17 mouse cellular contexts compared by ENCODE assay signal in the genomic region with DNA sequence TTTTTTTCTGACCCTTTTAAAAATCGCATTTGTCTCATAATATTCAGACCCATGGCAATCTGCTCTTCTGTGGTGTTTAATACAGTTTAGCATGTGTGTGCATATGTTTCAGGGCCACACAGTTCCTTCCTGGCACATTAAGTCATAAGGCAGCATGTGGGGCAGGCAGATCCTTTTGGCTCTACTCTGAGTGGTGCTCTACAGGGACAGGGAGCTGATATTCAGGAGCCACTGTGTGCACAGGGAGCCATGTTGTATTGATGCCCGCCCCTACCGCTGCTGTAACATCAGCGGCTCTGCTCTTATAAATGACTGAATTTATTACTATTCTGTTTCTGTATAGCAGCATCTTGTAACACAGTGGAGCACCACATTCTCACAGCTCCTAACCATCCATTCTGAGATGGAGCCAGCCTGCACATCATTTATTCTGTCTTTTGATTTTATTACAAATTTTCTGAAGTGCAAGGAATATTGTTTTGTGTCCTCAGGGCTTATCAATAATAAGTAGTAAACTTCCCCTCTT.
DNase-seq lines count a peak whose midpoint lies in the region; ATAC-seq and TF ChIP-seq lines count a peak whose summit lies in the region.
"Had no signal": no experiment of that assay in that cellular context is flagged by ENCODE, and none has a peak within 500 bp of the region (broad histone marks: within the 10 kb centered on the region; RNA-seq: fewer than 3 reads in every experiment).

No protein-coding gene starts in this region.

- ATAC-seq in forebrain, embryonic 13.5 days = peak; percentile 50; the same call in 1 of the 2 replicates
- ATAC-seq in forebrain, postnatal 0 days = no peak
- 0 out of 2 replicates have a peak, but pooled peaks have one; percentile 55 for ATAC-seq in midbrain, embryonic 13.5 days
- no peak for ATAC-seq in midbrain, embryonic 11.5 days (ENCODE audit: low FRiP score)
- ATAC-seq in neural tube, embryonic 15.5 days (ENCODE audit: low FRiP score) = peak; percentile 53; the same call in 1 of the 2 replicates
- ATAC-seq: intestine, embryonic 16.5 days had no signal

- no peak overlapping the region for H3K4me2 ChIP-seq in forebrain, embryonic 13.5 days
- H3K4me2 ChIP-seq in forebrain, postnatal 0 days (ENCODE audit: low read depth) = no peak overlapping the region
- no peak overlapping the region for H3K4me2 ChIP-seq in midbrain, embryonic 13.5 days (replicated peaks)
- H3K4me2 ChIP-seq in midbrain, embryonic 11.5 days = no peak overlapping the region
- no peak overlapping the region for H3K4me2 ChIP-seq in neural tube, embryonic 15.5 days
- H3K4me2 ChIP-seq: embryonic facial prominence, embryonic 13.5 days; liver, embryonic 11.5 days; midbrain, embryonic 12.5 days had no signal

- H3K4me3 ChIP-seq in forebrain, embryonic 13.5 days = no peak overlapping the region
- H3K4me3 ChIP-seq in forebrain, postnatal 0 days (ENCODE audit: low read depth, low read length) = no peak overlapping the region
- no peak overlapping the region for H3K4me3 ChIP-seq in midbrain, embryonic 13.5 days (replicated peaks)
- no peak overlapping the region for H3K4me3 ChIP-seq in midbrain, embryonic 11.5 days (ENCODE audit: low read depth, low read length)
- H3K4me3 ChIP-seq in neural tube, embryonic 15.5 days (replicated peaks) = no peak overlapping the region
- H3K4me3 ChIP-seq: embryonic facial prominence, embryonic 13.5 days; limb, embryonic 10.5 days; midbrain, embryonic 12.5 days had no signal

- H3K27ac ChIP-seq in forebrain, embryonic 13.5 days = no peak overlapping the region
- H3K27ac ChIP-seq in forebrain, postnatal 0 days (ENCODE audit: low read depth, low read length) = no peak overlapping the region
- no peak overlapping the region for H3K27ac ChIP-seq in midbrain, embryonic 13.5 days
- H3K27ac ChIP-seq in midbrain, embryonic 11.5 days (ENCODE audit: low read depth, low read length) = no peak overlapping the region
- peak overlapping the region; percentile 41; the same call in 1 of the 2 replicates for H3K27ac ChIP-seq in neural tube, embryonic 15.5 days (replicated peaks)
- H3K27ac ChIP-seq: embryonic facial prominence, embryonic 13.5 days; limb, embryonic 10.5 days; midbrain, embryonic 12.5 days had no signal

- no peaks in the 10 kb centered on the region for H3K36me3 ChIP-seq in forebrain, embryonic 13.5 days (ENCODE audit: poor library complexity, severe bottlenecking)
- no peaks in the 10 kb centered on the region for H3K36me3 ChIP-seq in forebrain, postnatal 0 days (ENCODE audit: insufficient read depth)
- no peaks in the 10 kb centered on the region for H3K36me3 ChIP-seq in midbrain, embryonic 13.5 days
- H3K36me3 ChIP-seq in midbrain, embryonic 11.5 days (ENCODE audit: control insufficient read depth, insufficient read depth, low read length) = no peaks in the 10 kb centered on the region
- no peaks in the 10 kb centered on the region for H3K36me3 ChIP-seq in neural tube, embryonic 15.5 days
- H3K36me3 ChIP-seq: embryonic facial prominence, embryonic 13.5 days; limb, embryonic 10.5 days; midbrain, embryonic 12.5 days had no signal

- H3K9me3 ChIP-seq in forebrain, embryonic 13.5 days (replicated peaks) = no peaks in the 10 kb centered on the region
- H3K9me3 ChIP-seq in forebrain, postnatal 0 days (ENCODE audit: low read length) = no peaks in the 10 kb centered on the region
- H3K9me3 ChIP-seq in midbrain, embryonic 13.5 days = no peaks in the 10 kb centered on the region
- H3K9me3 ChIP-seq in midbrain, embryonic 11.5 days (ENCODE audit: control insufficient read depth, low read length) = no peaks in the 10 kb centered on the region
- no peaks in the 10 kb centered on the region for H3K9me3 ChIP-seq in neural tube, embryonic 15.5 days (replicated peaks)
- H3K9me3 ChIP-seq: embryonic facial prominence, embryonic 13.5 days; limb, embryonic 10.5 days; midbrain, embryonic 12.5 days had no signal

- H3K9ac ChIP-seq in forebrain, embryonic 13.5 days = no peak overlapping the region
- H3K9ac ChIP-seq in forebrain, postnatal 0 days = no peak overlapping the region
- no peak overlapping the region; the same call in 1 of the 2 replicates for H3K9ac ChIP-seq in midbrain, embryonic 13.5 days (replicated peaks)
- no peak overlapping the region for H3K9ac ChIP-seq in midbrain, embryonic 11.5 days (ENCODE audit: low read length)
- no peak overlapping the region for H3K9ac ChIP-seq in neural tube, embryonic 15.5 days (replicated peaks)
- H3K9ac ChIP-seq: embryonic facial prominence, embryonic 13.5 days; midbrain, embryonic 12.5 days had no signal

- no peak for DNase-seq in forebrain, postnatal 0 days
- no peak for DNase-seq in midbrain, embryonic 11.5 days (ENCODE audit: low spot score, missing footprints)
- peak; percentile 55 to 63 for DNase-seq in cerebellum, postnatal 10 days
- no peak for DNase-seq in gastrocnemius, adult 8-10 months (ENCODE audit: low spot score in 2 of 2)
- DNase-seq: adrenal gland, adult 2 months; lung, adult 2 months; lung, postnatal 36 days; retina, postnatal 1 day; thymus, postnatal 36 days had no signal

- no peaks in the 10 kb centered on the region for H3K27me3 ChIP-seq in forebrain, embryonic 13.5 days
- 0 out of 2 replicates have a peak, but pooled peaks cover 3% of the 10 kb centered on the region for H3K27me3 ChIP-seq in forebrain, postnatal 0 days (ENCODE audit: insufficient read depth, low read length)
- no peaks in the 10 kb centered on the region for H3K27me3 ChIP-seq in midbrain, embryonic 13.5 days
- H3K27me3 ChIP-seq in midbrain, embryonic 11.5 days (ENCODE audit: control insufficient read depth, insufficient read depth, low read length) = no peaks in the 10 kb centered on the region
- no peaks in the 10 kb centered on the region for H3K27me3 ChIP-seq in neural tube, embryonic 15.5 days (replicated peaks)
- H3K27me3 ChIP-seq: embryonic facial prominence, embryonic 13.5 days; midbrain, embryonic 12.5 days had no signal

- 90% methylated on average over 4 of the region's 4 CpGs for WGBS in forebrain, embryonic 13.5 days
- 80% methylated on average over 4 of the region's 4 CpGs for WGBS in forebrain, postnatal 0 days
- 88% methylated on average over 4 of the region's 4 CpGs for WGBS in midbrain, embryonic 13.5 days
- WGBS in midbrain, embryonic 11.5 days = 90% methylated on average over 4 of the region's 4 CpGs
- WGBS in neural tube, embryonic 15.5 days = 51% methylated on average over 4 of the region's 4 CpGs

- 0 out of 2 replicates have a peak, but pooled peaks cover 9% of the 10 kb centered on the region for H3K4me1 ChIP-seq in forebrain, embryonic 13.5 days
- H3K4me1 ChIP-seq in forebrain, postnatal 0 days (ENCODE audit: insufficient read depth) = no peaks in the 10 kb centered on the region
- peaks cover 16% of the 10 kb centered on the region for H3K4me1 ChIP-seq in midbrain, embryonic 13.5 days (replicated peaks)
- no peaks in the 10 kb centered on the region for H3K4me1 ChIP-seq in midbrain, embryonic 11.5 days (ENCODE audit: control insufficient read depth, insufficient read depth, low read length)
- H3K4me1 ChIP-seq in neural tube, embryonic 15.5 days = peaks cover 26% of the 10 kb centered on the region
- H3K4me1 ChIP-seq: embryonic facial prominence, embryonic 13.5 days; limb, embryonic 10.5 days had no signal

- no peak for TF ChIP-seq CTCF in forebrain, postnatal 0 days (IDR thresholded peaks at IDR 0.05; ENCODE audit: low read depth)

Comparison
In these comparisons a context has a peak if more than half of its experiments do, and no peak if none do; other contexts are left out.
1. ATAC-seq: peak in forebrain, embryonic 13.5 days (single experiment), midbrain, embryonic 13.5 days (single experiment) and neural tube, embryonic 15.5 days (single experiment); none in forebrain, postnatal 0 days (single experiment) and midbrain, embryonic 11.5 days (single experiment).
2. DNase-seq: peak in cerebellum, postnatal 10 days (2 of 2); none in forebrain, postnatal 0 days (single experiment), midbrain, embryonic 11.5 days (single experiment) and gastrocnemius, adult 8-10 months (0 of 2).